Mouse (Mus musculus) megakaryocyte, embryonic 14.5 days (primary cell): ENCODE results near the gene Itgb7. TPM values are rescaled to one million over a fixed set of nuclear protein-coding genes. Genes with fewer than 3 reads are reported as not detected.

Experiments
- H3K27me3 ChIP-seq: replicated peaks from 2 replicates; pipeline ENCODE3; 2012; ENCODE audit warnings: inconsistent platforms
- H3K36me3 ChIP-seq: replicated peaks from 2 replicates; pipeline ENCODE3; 2012; ENCODE audit warnings: low read length, inconsistent platforms, mixed read lengths
- H3K4me1 ChIP-seq: 2 replicates; pipeline ENCODE4 v1.6.1; 2012; ENCODE audit warnings: inconsistent platforms
- H3K4me3 ChIP-seq: replicated peaks from 2 replicates; pipeline ENCODE3; 2012; ENCODE audit warnings: moderate library complexity, mild to moderate bottlenecking, inconsistent platforms
- H3K9me3 ChIP-seq: 2 replicates; pipeline ENCODE4 v1.6.1; 2012; ENCODE audit warnings: inconsistent platforms
- FLI1 ChIP-seq: IDR thresholded peaks from 2 replicates; pipeline ENCODE4 v1.6.1; 2012; ENCODE audit warnings: low read length, inconsistent platforms, mixed read lengths
- GATA1 ChIP-seq: IDR thresholded peaks from 3 replicates; pipeline ENCODE4 v1.6.1; 2012; ENCODE audit warnings: mixed read lengths, low read length, inconsistent platforms, borderline replicate concordance
- polyA plus RNA-seq: library from polyadenylated mRNA; stranded (reverse); fragments of >175 nt; gene quantifications from 2 replicates; pipeline ENCODE4 v1.2.3, GENCODE M21; 2012; ENCODE audit warnings: low replicate concordance; ENCODE audit not compliant: insufficient read depth

Gene Itgb7
- polyA plus RNA-seq, 1 experiment, result 19.9 TPM

DNA sequence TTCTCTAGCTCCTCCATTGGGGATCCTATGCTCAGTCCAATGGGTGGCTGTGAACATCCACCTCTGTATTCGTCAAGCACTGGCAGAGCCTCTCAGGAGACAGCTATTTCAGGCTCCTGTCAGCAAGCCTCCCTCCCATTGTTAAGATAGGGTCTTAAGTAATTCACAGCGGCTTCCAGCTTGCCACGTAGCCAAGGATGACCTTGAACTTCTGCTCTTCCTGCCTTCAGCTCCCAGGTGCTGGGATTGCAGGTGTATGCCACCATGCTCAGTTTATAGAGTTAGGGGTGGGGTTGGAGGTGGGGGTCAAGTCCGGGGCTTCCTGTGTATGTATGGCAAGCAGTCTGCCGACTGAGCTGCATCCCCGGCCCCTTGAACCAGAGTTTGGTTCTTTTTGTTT, 19.8 kb downstream of the Itgb7 start:
- no peaks in the 10 kb centered on the region for H3K9me3 ChIP-seq
- peaks cover 92% of the 10 kb centered on the region for H3K36me3 ChIP-seq
- TF ChIP-seq GATA1, result no peak
- TF ChIP-seq FLI1, result no peak
- H3K27me3 ChIP-seq, result no peaks in the 10 kb centered on the region
- no peak overlapping the region for H3K4me3 ChIP-seq
- peaks cover 39% of the 10 kb centered on the region for H3K4me1 ChIP-seq

DNA sequence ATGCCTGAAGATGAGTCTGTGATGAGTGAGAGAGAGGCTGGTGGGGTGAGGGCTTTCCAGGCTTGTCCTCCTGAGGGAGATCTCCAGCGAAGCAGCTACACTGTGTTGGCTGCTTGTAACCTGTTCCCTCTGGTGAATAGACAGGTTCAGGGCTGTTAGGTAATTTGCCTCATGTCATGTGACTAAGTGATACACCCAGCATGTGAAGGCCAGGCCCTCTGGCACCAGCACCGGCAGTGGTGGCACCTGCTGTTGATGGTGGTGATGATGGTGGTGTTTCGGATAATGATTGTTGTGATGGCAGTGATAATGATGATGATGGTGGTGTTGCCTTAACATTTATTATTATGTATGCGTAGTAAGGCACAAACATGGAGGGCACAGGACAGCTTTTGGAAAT, 20.9 kb downstream of the Itgb7 start:
- H3K36me3 ChIP-seq, result peaks cover 91% of the 10 kb centered on the region
- no peaks in the 10 kb centered on the region for H3K27me3 ChIP-seq
- H3K4me1 ChIP-seq, result peaks cover 43% of the 10 kb centered on the region
- H3K4me3 ChIP-seq, result no peak overlapping the region
- TF ChIP-seq FLI1 (no peak), GATA1 (no peak)
- no peaks in the 10 kb centered on the region for H3K9me3 ChIP-seq

DNA sequence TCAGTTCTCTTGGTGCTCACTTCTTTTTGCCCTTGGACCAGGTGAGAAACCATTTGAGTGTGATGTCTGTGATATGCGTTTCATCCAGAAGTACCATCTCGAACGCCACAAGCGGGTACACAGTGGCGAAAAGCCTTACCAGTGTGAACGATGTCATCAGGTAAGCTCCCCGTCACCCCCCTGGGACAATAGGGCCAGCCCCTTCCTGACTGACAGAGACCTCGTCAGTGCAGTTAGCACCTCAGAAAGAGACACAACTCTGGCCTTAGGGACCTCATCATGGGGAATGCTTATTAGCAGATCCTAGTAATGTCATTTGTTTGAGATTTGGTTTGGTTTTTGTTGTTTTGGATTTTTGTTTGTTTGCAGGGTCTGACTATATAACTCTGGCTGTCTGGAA, 22.6 kb downstream of the Itgb7 start:
- Histone ChIP-seq H3K9me3 (no peaks in the 10 kb centered on the region), H3K27me3 (no peaks in the 10 kb centered on the region), H3K36me3 (peaks cover 91% of the 10 kb centered on the region), H3K4me1 (peaks cover 60% of the 10 kb centered on the region), H3K4me3 (no peak overlapping the region)
- TF ChIP-seq FLI1 (no peak), GATA1 (no peak)

DNA sequence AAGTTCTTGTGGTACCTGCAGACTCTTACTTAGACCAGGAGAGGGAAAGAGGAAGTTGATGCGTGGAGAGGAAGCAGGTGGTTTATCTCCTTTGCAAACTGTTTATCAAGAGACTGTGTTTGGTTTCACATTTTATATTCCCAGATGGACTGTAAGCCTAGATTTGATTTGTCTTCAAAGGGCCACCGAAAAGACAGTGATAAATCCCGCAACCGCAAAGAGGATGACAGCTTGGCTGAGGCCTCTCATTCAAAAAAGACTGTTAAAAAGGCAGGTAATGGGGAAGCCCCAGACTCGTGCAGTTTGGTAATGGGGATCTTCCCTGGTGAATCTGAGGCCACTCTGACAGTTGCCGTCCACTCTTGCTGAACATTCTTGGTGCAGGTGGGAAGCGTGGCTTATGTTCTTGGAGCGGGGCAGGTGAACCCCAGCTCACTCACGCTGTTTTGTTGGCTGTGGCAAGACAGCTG, 23.6 kb downstream of the Itgb7 start:
- peaks cover 81% of the 10 kb centered on the region for H3K36me3 ChIP-seq
- no peaks in the 10 kb centered on the region for H3K27me3 ChIP-seq
- no peaks in the 10 kb centered on the region for H3K9me3 ChIP-seq

DNA sequence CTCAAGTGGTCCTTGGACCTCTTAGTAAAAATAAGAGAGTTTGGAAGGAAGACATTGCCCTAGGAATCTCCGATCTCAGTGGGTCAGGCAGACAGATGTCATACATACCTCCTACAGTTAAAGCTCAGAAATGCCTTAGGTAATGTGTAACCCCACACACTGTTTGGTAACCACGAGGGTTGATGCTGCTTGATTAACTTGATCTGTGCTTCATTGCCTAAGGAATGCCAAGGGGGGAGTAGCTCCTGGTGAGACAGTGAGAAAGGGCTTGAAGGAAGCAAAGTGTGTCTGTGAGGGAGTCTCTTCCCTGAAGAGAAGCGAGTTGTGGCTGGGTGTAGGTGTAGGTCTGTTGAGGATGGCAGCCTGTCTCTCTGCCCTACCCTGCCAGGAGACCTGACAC, 24.4 kb downstream of the Itgb7 start:
- Histone ChIP-seq H3K4me1 (peaks cover 56% of the 10 kb centered on the region), H3K27me3 (no peaks in the 10 kb centered on the region), H3K36me3 (peaks cover 73% of the 10 kb centered on the region), H3K4me3 (no peak overlapping the region), H3K9me3 (no peaks in the 10 kb centered on the region)
- TF ChIP-seq FLI1, result no peak
- TF ChIP-seq GATA1, result no peak

More for the DNA sequence above, 23.6 kb downstream of the Itgb7 start:
- Histone ChIP-seq H3K4me3 (no peak overlapping the region), H3K4me1 (peaks cover 57% of the 10 kb centered on the region)
- TF ChIP-seq FLI1, result no peak
- TF ChIP-seq GATA1, result no peak

DNA sequence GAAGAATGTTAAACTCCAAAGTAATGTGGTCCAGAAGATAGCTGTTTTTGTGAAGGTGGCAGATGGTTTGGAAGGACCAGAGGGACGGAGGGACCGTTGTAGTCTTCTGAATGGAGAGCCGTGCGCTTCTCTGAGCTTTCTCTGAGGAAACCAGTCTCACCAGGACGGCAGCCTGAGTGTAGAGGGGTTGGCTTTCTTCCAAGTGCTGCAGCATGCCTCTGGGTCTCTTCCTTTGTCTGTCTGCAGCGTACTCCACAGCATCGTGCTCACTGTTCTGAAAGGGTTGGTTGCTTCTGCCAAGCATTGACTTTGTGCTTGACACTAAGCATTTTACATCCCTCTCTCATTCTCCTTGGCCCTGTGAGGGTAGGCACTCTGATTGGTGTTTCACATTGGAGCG, 26.0 kb downstream of the Itgb7 start:
- Histone ChIP-seq H3K9me3 (no peaks in the 10 kb centered on the region), H3K27me3 (no peaks in the 10 kb centered on the region), H3K36me3 (peaks cover 62% of the 10 kb centered on the region), H3K4me3 (no peak overlapping the region), H3K4me1 (peaks cover 56% of the 10 kb centered on the region)
- no peak for TF ChIP-seq FLI1

DNA sequence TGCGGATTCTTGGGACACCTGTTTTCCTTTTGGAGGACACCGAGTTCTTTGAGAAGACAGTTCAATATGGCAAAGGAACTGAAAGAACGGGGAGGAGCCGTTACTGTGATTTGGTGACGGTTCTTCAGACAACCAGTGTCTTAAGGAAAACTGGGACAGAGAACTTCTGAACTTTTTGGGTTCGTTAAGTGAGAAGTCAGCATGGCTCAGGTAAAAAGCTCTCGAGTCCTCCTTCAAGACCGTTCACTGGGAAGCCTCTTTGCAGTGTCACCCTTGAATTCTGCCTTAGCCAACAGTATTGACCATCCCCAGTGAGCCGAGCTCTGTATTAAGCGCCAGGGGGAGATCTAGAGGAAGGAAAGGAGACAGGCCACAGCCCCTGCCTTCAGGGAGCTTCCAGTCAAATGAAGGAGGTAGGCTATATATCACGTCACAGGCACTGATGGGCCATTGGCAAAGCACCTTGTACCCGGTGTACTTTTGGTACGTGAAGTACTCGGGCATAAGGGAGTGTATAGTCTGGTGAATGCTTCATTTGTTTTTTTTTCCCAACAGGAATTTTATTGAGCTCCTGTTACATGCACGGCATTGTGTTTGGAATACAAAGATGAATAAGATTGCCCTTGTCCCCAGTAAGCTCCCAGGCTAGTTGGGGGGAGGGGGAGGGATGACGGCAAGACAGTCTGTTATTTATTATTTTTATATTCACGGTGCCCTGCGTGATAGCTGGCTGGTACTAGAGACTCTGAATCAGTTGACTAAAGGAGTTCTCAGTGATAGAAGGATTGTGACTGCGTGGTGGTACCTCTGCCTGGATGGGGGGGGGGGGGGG, 26.9 kb downstream of the Itgb7 start, which contains the start of gene Csad:
Gene Csad (minus strand): TSS at position 51 of the 832 bp plus-strand sequence.
- TF ChIP-seq GATA1 (no peak), FLI1 (no peak)
- Histone ChIP-seq H3K4me1 (peaks cover 49% of the 10 kb centered on the region), H3K36me3 (peaks cover 56% of the 10 kb centered on the region), H3K27me3 (no peaks in the 10 kb centered on the region), H3K4me3 (peak within 1 kb of the TSS; percentile 93), H3K9me3 (no peaks in the 10 kb centered on the region)

DNA sequence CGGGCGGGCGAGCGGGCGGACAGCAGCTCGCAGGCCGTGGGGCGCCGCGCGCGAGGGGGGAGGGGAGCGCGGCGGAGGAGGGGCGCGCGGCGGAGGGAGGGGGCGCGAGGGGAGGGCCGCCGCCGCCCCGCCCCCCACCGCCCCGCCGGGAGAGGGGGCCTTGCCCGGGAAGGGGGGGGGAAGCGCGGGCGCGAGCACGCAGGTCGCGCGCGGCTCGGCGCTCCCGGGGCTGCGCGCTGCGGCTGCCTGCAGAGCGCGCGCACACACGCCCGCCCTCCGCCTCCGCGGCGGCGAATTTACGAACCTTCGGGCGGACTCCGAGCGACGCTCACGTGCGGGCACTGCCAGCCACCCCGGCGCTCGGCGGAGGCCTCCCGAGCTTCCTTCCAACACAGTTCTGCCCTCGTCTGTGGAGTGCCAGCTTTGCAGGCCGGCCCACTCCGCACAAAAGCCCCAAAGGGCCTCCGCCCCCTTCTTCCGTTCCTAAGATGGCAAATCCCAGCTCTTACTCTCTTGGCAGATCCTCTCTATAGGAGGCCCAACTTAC, 27.8 kb downstream of the Itgb7 start:
- peaks cover 3% of the 10 kb centered on the region for H3K27me3 ChIP-seq
- peaks cover 53% of the 10 kb centered on the region for H3K4me1 ChIP-seq
- TF ChIP-seq FLI1, result no peak
- no peak for TF ChIP-seq GATA1
- no peaks in the 10 kb centered on the region for H3K9me3 ChIP-seq
- peak overlapping the region; percentile 93 for H3K4me3 ChIP-seq
- peaks cover 49% of the 10 kb centered on the region for H3K36me3 ChIP-seq

- H3K9me3 ChIP-seq, result no peaks in the 10 kb centered on the region
- H3K36me3 ChIP-seq, result peaks cover 42% of the 10 kb centered on the region
- H3K4me1 ChIP-seq, result peaks cover 50% of the 10 kb centered on the region
- H3K27me3 ChIP-seq, result peaks cover 5% of the 10 kb centered on the region
- no peak for TF ChIP-seq GATA1
- no peak for TF ChIP-seq FLI1
- H3K4me3 ChIP-seq, result peak within 1 kb of the TSS; percentile 93
Observed at GRCm38 (mm10) chr15:102202971-102203834, 28.5 kb downstream of the Itgb7 start, which contains the start of gene Zfp740. TSS of gene Zfp740 (plus strand) at chr15:102203249.

DNA sequence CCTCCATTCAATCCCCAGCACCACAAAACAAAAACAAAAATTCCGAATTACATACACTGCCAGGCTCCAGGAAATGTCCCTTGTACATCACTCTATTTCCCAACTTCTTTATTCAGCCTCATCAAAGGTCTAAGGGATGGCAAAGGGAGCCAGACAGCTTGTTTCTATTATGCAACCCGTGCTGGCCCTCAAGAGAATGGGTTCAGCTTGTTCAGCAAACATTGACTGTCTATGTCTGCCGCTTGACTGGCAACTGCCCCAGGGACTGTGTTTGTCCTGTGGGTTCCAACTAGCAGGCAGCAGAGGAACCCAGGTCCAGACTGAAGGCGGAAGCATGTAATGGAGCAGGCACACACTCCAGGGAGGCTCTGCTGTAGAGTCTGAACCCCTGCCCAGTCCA, 32.9 kb downstream of the Itgb7 start:
- H3K27me3 ChIP-seq, result peaks cover 16% of the 10 kb centered on the region
- no peaks in the 10 kb centered on the region for H3K9me3 ChIP-seq
- peaks cover 3% of the 10 kb centered on the region for H3K36me3 ChIP-seq
- peaks cover 25% of the 10 kb centered on the region for H3K4me1 ChIP-seq
- no peak overlapping the region for H3K4me3 ChIP-seq
- no peak for TF ChIP-seq GATA1
- TF ChIP-seq FLI1, result no peak
